Mouse (Mus musculus) spleen, adult 2 months (tissue): ENCODE measurements at regions not wholly inside any gene's neighbourhood (a gene's known extent, or its start where the extent isn't known, plus 50 kb on each side); places are given as distances from the start of the nearest gene placed in this dataset.

Experiments
- CTCF ChIP-seq: fragments of 200-500 bp; IDR thresholded peaks from 2 replicates; pipeline ENCODE4 v1.5.1; 2011; ENCODE audit warnings: mild to moderate bottlenecking, inconsistent platforms; ENCODE audit not compliant: insufficient read depth, insufficient read length, insufficient replicate concordance; ENCODE audit errors: extremely low read depth
- POLR2A ChIP-seq: fragments of 200-500 bp; IDR thresholded peaks from 2 replicates; pipeline ENCODE4 v1.6.1; 2011; ENCODE audit warnings: low read depth, low read length, inconsistent platforms

DNA sequence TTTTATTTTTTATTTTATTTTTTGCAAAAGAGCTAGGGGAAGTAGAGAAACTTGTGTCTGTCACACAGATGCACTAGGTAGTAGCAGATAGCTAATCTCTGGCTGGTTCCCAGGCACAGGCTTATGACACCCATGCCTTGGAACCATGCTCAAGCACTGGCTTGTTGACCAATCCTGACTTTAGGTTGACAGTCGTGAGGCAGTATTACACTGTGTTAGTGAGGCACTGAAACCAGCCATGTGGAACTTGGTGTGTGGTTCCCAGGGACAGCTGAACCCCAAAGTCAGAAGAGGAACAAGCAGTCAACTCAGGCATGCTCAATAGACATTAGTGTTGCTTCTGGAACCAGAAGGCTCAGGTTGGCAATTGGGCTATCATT, 601.1 kb upstream of the Nox3 start:
- TF ChIP-seq POLR2A (no peak), CTCF (no peak)
